Mouse (Mus musculus) heart, adult 18-20 months (tissue): ENCODE results near the gene Sppl2b. TPM values are rescaled to one million over a fixed set of nuclear protein-coding genes. Genes with fewer than 3 reads are reported as not detected.
"Not testable (repeated sequence)": the region's sequence is repeated elsewhere in the genome, so short reads cannot be mapped to it uniquely, and the experiment has no call there.

Source experiments
- DNase-seq, 2 experiments: peaks; one replicate each; pipeline ENCODE4 v3.0.0; 2021 to 2022; ENCODE audit warnings: mixed read lengths in 1 of 2
- total RNA-seq, 2 experiments: library from RNA; stranded (reverse); gene quantifications; 2 replicates each; pipeline ENCODE4 v1.2.3; 2021

The Sppl2b gene
- total RNA-seq, 2 experiments from 2014 or later, result 11.9 to 15.9 TPM

- no peak for DNase-seq
These were observed 31.0 kb upstream of the Sppl2b start for GRCm38 (mm10) chr10:80823847-80824643.

DNA sequence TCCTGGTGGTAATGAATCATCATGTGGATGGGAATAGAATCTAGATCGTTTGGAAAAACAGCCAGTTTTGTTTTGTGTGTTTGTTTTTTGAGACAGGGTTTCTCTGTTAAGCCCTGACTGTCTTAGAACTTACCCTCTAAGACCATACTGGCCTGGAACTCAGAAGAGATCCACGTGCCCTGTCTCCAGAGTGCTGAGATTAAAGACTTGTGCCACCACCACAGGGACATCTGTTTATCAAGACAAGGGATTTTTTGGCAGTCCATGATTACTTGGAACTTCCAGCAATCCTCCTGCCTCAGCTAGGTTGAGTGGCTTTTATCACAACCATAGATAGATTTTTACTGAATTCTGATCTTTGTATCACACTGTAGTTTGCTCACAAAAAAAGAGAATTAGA lies 30.2 kb upstream of the Sppl2b start:
- no peak for DNase-seq

- peak; percentile 99 to 100 for DNase-seq
These were observed 28.7 kb upstream of the Sppl2b start, which contains the start of gene Oaz1 for GRCm38 (mm10) chr10:80826151-80827062. TSS of gene Oaz1 (plus strand) at chr10:80826656.

DNA sequence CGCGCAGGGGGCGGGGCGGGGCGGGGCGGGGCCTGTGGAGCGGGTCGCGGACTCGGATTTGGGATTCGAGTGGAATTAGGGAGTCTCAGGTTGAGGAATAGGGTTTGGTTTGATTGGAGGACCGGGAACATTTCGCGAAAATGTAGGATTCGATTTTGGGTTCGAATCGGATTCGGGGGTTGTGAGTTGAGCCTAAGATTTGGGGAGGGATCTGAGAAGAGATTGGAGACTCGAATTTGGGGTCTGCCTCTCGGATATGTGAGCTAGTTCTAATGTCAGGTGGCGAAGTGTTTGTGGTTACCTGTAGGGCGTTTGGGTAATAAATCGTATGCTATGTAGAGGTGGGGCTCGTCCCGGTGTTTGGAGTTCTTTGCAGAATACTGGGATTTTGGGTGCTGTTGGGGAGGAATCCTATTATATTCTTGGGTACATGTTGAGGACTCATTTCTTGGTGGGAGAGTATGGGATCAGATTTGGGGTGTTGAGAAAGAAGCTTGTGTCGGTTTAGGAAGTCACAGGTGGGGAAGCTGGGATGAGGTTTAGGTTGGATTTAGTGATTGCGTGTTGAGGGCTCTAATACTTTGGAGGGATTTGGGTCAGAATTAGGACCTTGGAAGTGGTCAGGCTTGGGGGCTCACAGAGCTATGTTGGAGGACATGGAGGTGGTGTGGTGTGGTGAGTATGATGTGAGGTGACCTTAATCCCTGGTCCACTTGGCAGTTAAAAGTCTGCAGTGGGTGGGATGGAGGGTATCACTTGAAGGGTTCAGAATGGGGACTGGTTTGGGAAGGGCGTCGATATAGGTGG lies 27.8 kb upstream of the Sppl2b start:
- no peak for DNase-seq

DNA sequence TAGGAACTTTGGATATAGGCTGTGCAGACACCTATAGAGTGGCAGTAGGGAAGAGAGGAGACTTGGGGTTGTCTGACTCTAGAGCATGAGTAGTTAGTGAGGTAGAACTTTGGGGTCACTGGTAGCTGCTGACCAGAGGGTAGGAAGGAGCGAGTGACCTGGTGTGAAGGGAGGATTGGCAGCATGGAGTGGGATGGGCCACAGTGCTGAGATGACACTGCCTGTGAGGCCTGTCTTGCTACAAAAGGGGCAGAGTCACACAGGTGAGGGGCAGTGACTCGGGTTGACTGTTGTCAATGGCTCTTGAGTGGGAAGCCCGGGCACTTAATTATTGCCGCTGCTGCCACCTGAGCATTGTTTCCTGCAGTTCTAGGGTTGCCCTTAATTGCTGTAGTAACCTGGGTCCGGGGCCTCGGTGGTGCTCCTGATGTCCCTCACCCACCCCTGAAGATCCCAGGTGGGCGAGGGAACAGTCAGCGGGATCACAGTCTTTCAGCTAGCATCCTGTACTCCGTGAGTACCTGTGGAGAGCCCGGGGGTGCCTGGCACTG lies 27.1 kb upstream of the Sppl2b start:
- DNase-seq, result peak in 1 of 2 experiments; percentile 32

DNA sequence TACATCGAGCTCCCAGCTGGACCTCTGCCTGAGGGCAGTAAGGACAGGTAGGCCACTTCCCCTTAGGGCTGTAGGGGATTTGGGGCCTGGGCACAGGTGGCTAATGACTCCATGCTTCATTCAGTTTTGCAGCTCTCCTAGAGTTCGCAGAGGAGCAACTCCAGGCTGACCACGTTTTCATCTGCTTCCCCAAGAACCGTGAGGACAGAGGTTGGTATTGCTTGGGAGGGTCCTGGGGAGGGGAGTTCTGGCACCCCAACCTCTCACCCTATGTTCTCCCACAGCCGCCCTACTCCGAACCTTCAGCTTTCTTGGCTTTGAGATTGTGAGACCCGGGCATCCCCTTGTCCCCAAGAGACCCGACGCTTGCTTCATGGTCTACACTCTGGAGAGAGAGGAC lies 26.5 kb upstream of the Sppl2b start:
- DNase-seq, result not testable (repeated sequence)

GRCm38 (mm10) chr10:80829359-80830278 lies 25.5 kb upstream of the Sppl2b start:
- peak in 1 of 2 experiments; percentile 19 for DNase-seq

DNA sequence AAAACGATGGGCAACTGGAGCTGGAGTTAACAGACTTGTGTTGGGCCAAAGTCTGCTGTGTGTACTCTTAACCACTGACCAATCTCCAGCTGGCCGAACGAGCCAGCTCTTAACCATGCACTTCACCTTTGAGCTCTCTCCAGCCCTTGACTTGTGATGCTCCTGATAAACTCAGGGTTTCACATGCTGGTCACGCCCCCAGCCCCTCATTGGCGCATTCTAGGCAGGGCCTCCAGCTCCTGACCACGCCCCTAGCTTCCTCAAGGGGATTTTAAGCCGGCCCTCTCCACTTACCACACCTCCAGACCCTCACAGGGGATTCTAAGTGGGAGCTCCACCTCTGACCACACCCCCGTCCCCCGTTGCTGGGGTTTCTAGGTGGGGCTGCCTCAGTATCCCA lies 23.9 kb upstream of the Sppl2b start:
- DNase-seq, result peak; percentile 40 to 60

DNA sequence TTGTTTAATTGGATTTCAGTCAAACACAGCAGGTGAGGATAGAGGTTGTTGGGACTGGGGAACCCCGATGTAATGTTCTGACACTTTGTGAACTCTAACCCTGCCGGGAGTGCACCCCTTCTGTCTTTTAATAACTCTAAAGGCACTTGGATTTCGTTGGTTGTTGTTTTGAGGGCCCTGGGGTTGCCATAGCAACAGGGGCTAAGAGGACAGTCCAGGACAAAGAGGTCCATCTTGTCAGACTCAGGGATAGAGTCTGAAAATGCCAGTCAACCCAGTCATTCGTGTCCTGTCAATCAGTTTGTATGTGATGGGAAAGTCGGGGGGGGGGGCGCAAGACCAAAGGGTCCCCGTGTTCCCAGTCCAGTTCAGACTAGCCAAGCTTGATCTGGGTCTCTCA lies 22.3 kb upstream of the Sppl2b start:
- DNase-seq, result no peak

- DNase-seq, result no peak
These were observed 19.5 kb upstream of the Sppl2b start for GRCm38 (mm10) chr10:80835617-80836016.

DNA sequence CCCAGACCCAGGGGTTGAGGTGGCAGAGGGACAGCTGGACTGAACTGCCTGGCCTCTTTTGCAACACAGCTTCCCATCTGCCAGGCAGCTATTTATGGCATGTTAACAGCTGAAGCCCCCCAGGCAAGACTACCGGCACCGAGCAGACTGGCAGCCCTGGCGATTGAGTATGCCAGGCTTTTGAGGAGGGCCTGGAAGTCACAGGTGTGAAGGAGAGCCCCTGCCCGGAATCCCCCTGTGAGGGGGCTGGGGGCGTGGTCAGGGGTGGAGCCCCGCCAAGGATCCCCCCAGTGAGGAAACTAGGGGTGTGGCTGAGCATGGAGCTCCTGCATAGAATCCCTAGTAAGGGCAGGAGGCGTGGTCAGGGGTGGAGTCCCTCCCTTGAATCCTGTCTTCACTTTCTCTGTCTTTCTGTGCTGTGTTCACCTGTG lies 18.1 kb upstream of the Sppl2b start:
- no peak for DNase-seq

- peak; percentile 54 to 81 for DNase-seq
These were observed 17.2 kb upstream of the Sppl2b start for GRCm38 (mm10) chr10:80837827-80838226.

- no peak for DNase-seq
These were observed 16.6 kb upstream of the Sppl2b start for GRCm38 (mm10) chr10:80838346-80838912.

DNA sequence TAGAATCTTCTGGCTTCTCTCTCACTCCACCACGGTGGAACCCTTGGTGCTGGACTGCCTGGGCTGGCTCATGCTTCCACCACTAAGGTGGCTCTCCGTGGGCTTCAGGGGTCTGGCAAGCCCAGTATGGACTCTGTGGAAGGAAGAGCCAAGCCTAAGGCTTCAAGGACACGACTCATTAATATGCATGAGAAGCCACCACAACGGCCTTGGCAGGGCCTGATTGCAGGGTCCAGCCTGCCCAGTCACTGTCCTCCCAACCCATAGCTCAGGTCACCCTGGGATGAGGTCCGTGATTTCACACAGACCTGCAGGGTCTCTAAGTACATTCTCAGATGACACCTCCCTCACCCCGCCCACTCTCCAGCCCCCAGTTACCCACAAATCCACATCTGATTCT lies 15.2 kb upstream of the Sppl2b start:
- DNase-seq, result no peak

DNA sequence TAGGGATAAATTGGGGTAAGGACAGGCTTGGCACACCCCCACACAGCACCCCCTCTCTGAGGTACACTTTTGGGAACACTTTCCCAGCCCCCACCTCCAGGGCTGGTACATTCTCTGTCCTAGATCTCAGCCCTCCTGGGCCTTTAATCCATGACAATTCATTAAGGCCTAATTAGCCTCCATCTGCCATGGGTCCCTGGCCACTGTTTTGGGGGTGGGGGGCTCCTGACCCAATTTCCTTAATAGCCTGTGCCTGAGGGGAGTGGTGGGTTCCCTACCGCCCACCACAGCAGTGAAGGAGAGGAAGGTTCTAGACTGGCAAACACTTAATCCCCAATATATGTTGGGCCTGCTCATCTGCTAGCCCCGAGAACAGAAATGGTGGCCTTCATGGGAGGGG lies 13.4 kb upstream of the Sppl2b start:
- no peak for DNase-seq

GRCm38 (mm10) chr10:80842334-80842733 lies 12.7 kb upstream of the Sppl2b start:
- no peak for DNase-seq

DNA sequence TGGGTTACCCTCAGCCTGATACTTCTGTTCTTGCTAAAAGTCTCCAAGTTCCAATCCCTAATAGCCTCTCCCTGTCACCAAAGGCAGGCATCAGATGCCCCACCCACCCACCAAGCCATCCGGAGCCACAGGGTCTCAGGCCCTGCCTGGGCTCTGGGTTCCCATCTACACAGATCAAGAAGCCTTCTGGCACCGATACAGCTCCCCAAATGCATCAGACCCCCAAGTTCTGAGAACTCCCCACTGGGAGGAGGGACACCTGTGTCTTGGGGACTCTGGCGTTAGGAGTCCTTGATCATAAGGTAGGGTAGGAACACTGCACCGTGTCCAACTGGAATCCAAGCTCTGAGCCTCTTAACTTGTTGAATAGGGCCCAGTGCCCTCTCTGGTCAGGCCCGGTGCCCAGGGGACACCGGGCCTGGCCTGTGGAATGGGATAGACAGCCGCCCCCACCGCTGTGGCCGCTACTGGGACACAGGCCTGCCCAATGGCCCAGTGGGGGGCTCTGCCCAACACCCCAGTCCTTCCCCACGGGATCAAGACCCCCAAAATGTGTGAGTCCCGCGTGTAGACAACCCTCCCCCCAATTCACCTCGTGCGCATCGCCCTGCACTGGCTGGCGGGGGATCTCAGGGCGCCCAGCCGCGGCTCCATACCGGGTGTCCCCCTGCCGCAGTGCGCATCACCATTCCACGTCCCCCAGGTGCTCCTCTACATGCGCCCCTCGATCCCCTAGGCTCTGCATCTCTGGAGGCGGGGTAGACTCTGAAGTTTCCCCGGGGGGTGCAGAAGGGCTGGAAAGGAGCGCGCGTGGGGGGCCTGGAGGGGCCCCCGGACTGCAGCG lies 11.8 kb upstream of the Sppl2b start:
- no peak for DNase-seq

- no peak for DNase-seq
These were observed 11.0 kb upstream of the Sppl2b start, which contains the start of gene Lingo3 for GRCm38 (mm10) chr10:80843931-80844547. TSS of gene Lingo3 (minus strand) at chr10:80844039.
